Mouse (Mus musculus) right cerebral cortex, postnatal 25 days (tissue): ENCODE results near the gene Ccdc85b.
"Not testable (repeated sequence)": the region's sequence is repeated elsewhere in the genome, so short reads cannot be mapped to it uniquely, and the experiment has no call there.

Experiments
- DNase-seq: peaks from one replicate; pipeline ENCODE4 v3.0.0; 2022

Ccdc85b gene

DNA sequence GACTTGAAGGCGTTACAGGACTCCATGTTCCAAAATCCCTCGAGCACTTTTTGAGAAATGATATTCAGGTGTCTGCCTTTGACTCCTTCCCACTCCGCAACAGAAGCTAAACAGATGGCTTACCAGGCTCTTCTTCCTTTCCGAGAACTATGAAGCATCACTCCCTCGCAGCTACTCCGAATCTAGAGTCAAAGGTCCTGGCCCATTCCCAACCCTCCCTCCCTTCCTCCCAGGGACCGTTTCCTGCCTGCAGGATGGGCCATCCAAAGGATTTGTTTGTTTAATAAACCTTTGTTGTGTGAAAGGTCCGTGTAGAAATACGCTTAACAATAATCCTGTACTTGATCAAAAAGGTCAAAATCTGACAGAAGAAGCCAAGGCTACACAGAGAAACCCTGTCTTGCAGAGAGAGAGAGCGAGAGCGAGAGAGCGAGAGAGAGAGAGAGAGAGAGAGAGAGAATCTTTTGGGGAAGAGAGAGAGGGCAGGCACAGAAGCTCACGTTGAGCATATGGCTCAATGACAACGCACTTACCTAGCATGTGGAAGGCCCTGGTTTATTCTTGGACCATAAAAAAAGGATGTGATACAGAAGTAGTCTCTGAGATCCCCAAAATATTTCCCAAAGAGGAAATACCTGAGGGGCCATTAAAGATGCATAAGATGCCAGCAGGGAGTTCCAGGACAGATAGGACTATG lies at the start of gene Ccdc85b:
TSS of gene Ccdc85b (minus strand) at position 149 of the 697 bp plus-strand sequence.
- no peak for DNase-seq

DNA sequence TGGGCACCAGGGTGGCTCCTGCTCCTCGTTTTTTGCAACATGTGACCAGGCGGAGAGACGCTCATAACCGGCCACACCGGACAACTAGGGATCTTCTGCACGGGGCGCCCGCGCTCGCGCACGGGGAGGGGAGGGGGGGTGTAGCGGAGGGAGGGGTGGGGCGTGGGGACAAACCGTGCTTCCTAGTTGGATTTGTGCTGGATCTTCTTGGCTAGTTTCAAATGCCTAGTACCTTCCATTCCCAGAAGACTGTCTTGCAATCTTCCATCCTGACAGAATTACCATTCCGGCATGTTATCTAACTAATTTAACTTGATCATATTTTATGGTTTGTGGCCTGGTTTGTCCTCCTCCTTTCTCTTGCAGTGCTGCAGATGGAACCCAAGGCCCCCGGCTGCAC lies 46.0 kb upstream of the Ccdc85b start, which contains the start of gene 1700020D05Rik:
TSS of gene 1700020D05Rik (minus strand) at position 101 of the 400 bp plus-strand sequence.
- DNase-seq = no peak

DNA sequence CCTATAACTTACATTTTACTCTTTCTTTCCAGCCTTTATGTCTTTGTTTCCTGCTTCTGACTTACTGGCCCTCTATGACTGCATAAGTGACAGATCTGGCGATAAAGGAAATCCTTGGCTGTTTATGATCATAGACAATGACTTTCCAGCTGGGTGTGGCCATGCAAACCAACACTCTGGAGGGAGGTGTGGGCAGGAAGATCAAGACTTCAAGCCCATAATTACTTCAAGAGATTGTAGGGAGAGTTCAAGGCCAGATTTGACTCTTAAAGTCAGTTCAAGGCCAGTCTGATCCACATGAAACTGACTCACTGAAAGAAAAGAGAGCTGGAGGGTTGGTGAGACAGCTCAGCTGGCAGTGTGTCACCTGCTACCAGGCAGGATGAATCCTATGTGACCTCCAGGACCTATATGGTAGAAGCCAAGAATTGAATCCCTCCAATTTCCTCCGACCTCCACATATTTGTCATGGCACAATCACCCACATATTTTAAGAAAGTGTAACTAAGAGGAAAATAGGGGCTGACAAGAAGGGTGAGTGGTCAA lies 42.7 kb upstream of the Ccdc85b start:
- DNase-seq = no peak

DNA sequence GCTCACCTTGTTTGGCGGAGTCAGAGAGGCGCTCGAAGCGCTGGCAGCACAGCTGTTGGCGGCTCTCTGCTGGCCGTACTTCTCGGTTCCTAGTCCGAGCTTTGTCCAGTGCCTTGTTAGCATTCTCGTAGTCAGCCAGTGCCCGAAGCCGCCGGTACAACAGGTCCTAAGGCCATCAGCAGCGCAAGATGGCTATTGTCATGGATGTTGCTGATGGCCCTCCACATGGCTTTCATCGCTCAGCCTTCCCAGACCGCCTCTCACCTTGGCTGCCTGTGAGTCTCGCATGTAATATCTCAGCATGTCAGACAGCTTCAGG lies 38.3 kb upstream of the Ccdc85b start:
- DNase-seq = no peak

DNA sequence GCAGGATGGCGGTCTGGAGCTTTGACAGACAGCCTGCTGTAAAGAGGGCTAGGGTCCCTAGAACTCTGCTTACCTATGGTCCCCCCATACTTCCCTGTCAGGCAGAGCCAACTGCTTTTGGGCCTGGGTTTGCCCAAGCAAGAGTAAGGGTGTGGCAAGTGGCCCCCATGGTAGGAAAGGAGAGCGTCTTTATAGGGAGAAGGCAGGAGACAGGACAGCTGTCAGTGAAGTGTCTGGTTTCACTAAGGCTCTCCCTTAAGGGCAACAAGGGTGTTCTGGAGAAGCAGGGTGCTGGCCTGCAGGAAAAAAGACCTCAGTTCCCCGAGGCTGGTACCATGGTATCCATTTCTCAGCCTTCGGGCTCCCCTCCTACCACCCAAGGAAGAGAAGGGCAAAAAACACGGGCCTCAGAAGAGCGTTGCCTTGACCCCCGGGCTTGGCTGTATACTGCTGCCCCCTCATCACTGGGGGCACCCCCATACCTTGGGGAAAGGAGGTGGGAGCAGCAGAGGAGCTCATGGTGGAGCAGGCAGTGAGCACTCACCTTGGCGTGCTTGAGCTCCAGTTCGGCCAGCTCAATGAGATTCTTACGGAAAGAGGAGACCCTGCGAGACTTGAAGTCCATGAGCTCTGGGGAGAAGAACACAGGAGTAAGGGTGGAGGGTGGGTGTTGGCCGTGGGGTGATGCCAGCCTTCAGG lies 37.8 kb upstream of the Ccdc85b start:
- DNase-seq = no peak

DNA sequence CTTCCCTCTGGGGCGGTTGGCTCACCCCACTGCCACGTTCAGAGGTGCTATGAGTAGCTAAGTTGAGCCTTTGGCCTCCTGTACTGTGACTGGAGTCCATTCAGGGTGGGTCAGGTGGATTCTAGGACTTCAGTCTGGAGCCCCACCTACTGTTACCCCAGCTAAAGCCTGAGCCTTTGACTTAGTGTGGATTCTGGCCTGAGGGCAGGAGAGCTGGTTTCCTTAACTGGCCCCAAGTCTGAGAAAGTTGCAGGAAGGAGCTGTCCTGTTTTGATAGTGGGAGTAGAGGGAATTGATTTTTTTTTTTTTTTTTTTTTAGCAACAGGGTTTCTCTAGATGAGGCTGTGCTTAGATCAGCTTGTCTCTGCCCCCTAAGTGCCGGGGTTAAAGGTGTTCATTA lies 36.6 kb upstream of the Ccdc85b start:
- DNase-seq = no peak

DNA sequence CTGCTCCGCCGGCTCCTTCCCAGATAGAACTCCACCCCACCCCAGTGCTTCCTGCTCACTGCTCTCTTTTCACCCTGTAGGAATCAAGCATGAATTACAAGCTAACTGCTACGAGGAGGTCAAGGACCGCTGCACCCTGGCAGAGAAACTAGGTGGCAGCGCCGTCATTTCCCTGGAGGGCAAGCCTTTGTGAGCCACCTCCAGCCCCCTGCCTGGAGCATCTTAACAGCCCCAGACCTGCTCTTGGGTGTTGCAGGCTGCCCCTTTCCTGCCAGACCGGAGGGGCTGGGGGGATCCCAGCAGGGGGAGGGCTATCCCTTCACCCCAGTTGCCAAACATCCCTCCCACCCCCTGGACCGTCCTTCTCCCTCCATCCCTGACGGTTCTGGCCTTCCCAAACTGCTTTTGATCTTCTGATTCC lies 35.6 kb upstream of the Ccdc85b start:
- DNase-seq = not testable (repeated sequence)

DNA sequence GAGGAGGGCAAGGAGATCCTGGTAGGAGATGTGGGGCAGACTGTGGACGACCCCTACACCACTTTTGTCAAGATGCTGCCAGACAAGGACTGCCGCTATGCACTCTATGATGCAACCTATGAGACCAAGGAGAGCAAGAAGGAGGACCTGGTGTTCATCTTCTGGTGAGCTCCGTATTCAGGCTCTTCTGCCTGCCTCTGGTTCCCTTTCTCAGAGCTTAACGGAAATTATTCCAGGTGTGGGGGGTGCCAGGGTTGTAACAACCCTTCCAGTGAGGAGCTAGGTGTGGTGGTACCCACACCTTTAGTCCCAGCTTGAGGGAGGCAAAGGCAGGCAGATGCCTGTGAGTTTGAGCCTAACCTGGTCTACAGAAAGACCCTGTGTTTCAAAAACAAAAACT lies 34.9 kb upstream of the Ccdc85b start:
- DNase-seq = no peak

DNA sequence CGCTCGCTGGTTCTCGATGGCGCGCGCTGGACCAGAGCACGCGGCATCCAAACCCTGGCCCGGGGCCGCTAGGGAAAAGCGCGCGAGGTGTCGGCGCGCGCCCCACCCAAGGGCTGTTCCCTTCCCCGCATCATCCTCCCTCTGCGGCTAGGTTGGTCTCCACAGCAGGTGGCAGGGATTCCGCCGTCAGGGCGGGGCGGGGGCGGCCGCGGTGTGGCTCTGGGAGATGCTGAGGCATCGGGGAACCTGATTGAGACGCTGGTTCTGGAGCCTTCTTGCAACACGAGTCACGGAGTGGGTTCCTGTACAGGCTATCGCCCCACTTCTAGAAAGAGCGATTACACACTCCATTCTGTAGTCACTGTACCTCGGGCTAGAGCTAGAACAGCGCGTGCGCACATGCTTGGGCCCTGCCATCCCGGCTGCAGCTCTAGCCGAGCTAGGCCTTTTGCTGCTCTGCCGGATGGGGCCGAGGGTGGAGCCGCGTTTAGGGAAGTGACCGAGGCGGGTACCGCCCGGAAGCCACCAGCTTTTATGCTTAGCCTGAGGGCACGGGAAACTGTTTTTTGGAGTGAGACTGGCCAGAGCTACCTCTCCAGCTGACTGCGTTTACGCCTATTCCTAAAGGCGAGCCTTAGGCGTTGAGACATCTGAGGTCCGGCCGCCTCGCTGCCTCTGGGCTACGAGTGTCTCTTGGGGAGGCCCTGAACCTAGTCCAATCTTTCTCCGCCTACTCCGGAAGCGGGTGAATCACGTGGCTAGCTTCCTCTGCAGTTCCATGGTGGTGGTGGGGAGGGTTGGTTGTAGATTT lies 33.4 kb upstream of the Ccdc85b start:
- peak; percentile 86 for DNase-seq

DNA sequence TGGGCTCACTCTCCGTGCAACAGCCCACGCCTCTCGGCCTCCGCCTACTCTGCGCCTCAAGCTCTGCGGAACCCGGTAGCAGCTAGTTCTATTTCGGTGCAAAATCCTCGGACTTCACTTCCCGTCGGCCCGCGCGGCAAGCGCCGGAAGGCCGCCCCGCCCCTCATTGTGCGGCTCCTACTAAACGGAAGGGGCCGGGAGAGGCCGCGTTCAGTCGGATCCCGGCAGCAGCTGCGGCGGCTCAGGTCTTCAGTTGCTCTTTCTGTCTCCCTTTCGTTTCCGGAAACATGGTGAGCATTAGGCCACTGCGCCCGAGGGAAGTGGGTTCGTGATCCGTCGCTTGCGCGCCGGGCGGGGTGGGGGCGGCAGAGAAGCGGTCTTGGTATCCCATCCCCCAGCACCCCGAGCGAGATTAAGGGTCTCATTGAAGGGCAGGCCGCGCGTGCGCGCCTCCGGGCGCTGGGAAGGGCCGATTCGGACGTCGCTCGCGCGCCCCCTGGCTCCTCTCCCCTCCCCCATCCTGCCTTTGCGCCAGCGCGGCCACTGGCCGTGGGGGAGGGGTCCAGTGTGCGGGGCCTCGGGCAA lies 32.7 kb upstream of the Ccdc85b start, which contains the start of gene Cfl1:
TSS of gene Cfl1 (plus strand) at position 143 of the 585 bp plus-strand sequence.
- peak; percentile 95 for DNase-seq

DNA sequence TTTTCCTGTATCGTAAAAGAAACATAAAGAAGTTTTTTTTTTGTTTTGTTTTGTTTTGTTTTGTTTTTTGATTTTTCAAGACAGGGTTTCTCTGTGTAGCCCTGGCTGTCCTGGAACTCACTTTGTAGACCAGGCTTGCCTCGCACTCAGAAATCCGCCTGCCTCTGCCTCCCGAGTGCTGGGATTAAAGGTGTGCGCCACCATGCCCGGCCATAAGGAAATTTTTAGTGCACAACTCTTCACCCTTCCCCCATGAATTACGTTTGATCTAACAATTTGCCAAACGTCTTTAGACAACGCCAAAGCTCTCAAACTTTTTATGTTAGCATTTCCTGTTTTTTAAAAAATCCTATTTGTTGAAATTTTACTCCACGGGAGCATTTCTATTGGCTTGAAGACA lies 32.0 kb upstream of the Ccdc85b start:
- DNase-seq = not testable (repeated sequence)

DNA sequence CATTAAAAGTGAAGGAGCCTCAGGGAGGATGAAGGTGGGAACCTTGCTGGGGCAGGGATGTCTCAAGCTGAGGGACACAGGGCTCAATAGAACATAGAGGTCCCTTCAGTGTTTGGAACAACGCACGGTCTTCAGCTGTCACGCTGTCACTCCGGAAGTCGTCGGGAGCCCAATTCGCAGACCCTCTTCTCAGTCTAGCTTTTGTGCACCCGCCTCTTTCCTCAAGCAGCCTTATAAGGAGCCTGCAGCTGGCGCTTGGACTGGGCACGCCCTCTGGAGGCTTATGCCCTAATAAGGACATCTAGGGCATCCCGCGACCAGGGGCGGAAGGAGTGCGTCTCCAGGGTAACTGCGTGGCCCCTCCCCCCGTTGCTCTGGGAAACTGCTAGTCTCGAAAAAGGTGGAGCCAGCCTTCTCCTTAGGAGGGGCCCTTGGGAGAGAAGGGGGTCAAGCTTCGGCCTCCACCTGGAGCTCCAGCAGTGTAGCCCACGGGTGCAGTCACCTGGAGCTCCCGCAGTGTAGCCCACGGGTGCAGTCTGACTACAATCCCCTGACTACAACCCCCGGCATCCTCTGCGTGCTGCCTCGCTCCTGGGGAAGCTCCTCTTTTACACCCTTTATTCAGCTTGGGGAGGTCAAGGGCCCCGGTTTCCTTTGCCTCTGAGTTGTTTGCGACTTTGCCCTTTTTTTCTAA lies 31.3 kb upstream of the Ccdc85b start:
- DNase-seq = peak; percentile 96

DNA sequence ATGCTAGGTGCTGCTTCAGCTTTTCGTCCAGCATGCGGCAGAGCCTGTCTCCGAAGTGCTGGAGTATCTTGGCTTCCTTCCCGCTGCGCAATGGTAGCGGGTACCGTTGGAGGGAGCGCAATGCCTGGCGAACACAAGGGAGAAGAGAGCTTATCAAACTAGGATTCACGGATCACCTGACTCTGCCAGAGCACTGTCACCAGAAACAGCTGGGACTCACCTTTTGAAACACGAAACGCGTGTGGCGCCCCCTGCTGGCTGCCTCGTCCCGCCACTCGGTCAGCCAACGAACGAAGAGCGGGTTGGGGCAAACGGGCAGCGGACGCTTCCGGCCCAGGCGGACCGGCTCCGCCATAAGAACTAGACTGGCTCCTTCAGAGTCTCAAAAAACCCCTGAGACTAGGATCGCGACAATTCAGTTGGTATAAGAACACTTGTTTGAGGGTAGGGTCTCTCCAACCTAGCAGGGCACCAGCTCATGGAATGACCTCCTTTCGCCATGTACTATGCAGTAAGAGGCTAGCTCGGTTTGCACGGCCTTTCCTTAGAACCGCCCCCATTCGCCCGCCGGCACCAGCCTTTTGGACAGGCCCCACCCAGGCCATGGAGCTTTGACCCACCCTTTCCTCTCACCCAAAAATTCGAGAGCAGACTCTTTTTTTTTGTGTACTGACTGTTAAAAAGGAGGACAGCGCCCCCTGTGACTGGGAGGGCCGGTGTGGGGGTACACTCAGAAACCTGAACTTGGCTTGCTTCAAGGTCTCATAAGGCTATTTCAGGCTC lies 30.3 kb upstream of the Ccdc85b start, which contains the start of gene Mus81:
TSS of gene Mus81 (minus strand) at position 635 of the 783 bp plus-strand sequence.
- peak; percentile 89 for DNase-seq

DNA sequence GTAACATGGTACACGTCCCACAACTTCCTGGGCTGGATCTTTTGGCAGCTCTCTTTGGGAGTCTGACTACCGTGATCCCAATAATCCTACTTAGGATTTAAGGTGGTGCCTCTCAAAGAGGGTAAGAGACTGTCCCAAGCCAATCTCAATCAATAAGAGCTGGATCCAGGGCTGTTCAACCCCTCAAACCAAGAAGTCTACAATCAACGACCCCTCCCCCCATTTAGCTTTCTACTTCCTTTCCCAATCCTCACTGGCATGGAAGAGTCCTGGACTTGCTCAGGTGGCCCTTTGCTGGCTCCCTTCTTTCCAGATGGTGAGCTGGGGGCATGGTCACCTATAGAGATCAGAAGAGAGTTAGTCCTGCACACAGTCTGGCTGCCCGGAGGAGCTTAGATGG lies 29.1 kb upstream of the Ccdc85b start:
- no peak for DNase-seq

DNA sequence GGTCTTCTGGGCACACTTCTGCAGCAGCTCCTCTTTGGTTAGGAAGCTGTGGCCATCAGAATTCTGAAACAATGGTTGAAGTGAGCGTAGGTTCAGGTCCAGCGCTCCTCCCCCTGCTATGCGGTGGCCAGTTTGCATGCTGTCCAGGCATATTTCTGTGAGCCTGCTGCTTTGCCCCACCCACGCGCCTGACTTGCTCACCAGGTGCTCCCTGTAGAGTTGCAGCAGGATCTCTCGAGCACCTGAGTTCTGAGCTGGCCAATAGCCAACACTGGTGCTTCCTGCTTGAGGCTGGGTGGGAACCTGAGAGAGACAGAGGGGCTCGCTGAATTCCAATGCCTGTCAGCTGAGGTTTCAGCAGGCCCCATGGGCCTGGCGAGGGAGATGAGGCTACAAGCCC lies 28.6 kb upstream of the Ccdc85b start:
- no peak for DNase-seq

DNA sequence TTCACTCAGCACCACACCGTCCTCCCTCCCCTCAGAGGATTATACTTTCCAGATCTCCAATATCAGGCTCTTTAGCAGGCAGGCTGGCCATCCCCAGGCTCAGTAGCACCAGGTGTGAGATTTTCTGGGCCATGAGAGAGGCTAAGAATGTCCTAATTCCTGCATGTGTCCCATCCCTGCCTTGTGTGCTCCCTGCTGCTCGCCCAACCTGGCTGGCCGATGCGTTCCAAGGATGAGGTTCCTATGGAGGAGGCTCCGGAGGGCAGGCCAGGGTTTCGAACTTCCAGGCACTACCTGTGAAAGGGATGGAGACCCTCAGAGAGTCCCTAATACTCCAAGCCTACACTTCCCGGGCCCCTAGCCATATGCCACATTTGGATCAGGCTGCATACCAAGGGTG lies 28.1 kb upstream of the Ccdc85b start:
- DNase-seq = no peak

DNA sequence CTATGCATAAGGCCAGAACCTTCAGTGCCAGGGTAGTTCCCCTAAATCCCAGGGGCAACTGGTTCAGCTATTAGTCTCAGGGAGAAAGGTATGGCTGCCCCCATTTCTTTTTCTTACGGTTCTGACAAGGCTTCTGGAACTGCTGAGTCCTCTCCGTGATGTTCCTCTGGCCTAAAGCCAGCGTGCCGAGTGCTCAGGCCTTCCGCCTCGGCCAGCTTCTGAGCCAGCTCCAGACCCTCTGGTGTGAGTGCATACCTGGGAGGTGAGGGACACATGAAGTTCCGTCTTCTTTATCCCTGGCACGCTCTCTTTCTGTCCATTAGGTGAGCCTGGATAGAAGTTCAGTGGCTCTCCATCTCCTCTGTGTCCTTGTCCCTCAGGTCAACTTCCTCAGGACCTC lies 27.7 kb upstream of the Ccdc85b start:
- DNase-seq = no peak

DNA sequence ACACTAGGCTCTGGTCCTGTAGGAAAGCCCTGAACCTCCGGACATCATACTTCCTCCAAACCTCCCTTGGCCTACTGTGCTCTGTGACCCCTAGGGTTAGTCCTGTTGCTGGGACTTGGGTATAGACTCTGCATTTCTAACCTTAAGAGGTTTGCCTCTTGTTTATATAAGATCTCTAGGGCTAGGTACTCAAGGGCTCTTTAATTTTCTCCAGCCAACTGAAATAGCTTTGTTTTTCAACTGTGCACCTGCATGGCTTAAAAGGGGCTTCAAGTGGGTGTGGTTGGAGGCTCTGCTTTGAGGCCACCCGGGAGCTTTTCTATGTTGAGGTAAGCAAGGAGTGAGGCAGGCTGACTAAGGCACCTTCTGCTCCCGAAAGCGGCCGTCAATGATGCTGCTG lies 26.8 kb upstream of the Ccdc85b start:
- no peak for DNase-seq

DNA sequence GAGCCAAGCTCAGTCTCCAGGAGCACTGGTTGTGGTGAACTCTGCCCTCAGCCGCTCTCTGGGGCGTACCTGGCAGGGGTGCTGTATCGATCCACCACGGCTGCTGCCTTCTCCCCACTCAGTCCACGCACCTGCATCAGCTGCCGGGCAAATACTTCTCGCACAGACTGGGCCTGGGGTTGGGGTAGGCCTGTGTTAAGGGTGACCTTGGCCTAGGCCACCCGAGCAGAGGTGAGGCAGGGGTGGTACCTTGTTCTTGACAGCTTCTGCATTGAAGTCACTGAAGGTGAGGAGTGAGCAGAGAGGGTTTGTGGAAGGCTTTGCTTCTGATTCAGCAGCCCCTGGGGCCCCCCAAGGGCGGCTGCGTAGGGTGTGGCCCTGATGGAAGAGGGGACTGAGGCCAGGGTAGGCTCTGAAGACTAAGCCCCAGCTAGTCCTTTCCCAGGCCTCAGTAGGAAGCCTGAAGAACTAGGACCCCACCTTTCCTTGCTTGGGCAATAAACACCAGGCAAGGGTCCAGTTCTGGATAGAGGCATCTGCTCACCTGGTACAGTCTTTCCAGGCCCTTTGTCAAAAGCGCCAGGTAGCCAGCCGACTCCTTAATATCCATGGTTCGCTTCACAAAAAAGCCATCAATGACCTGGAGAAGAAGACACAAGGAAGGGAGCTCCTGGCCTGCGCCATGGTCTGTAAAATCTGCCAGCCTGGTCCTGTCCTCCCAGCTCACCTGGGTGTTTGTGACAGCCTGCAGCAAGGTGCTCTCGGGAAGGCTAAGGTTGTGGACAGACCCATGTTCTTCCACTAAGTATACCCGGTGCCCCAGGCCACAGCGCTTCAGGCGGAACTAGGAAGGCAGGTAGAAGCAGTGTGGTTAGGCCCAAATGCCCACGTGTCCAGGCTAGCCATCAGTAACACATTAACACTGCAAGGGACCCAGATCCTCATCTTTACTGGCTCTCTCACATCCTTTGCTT lies 26.0 kb upstream of the Ccdc85b start:
- no peak for DNase-seq

DNA sequence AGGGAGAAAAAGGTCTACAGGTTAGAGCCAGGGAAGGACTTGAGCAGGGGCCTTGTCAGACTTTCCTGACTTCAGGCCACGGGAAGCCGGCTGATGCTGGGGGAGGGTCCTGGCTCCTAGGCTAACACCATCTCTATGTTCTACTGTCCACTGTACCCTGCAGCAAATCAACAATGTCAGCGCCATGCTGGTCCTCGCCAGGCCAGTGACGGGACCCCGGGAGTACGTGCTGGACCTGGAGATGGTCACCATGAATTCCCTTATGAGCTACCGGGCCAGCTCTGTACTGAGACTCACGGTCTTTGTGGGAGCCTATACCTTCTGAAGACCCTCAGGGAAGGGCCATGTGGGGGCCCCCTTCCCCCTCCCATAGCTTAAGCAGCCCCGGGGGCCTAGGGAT lies 23.7 kb upstream of the Ccdc85b start:
- no peak for DNase-seq
